Mouse (Mus musculus): ENCODE data around the gene Kcnh3. TPM values are rescaled to one million over a fixed set of nuclear protein-coding genes. Genes with fewer than 3 reads are reported as not detected.
A peak's percentile ranks its signal among the peaks of the same experiment; 100 is the strongest.
"Not testable (repeated sequence)": the region's sequence is repeated elsewhere in the genome, so short reads cannot be mapped to it uniquely, and the experiment has no call there.

Gene Kcnh3
- polyA plus RNA-seq, 1 experiment from 2014 or later, result 4.5 TPM

DNA sequence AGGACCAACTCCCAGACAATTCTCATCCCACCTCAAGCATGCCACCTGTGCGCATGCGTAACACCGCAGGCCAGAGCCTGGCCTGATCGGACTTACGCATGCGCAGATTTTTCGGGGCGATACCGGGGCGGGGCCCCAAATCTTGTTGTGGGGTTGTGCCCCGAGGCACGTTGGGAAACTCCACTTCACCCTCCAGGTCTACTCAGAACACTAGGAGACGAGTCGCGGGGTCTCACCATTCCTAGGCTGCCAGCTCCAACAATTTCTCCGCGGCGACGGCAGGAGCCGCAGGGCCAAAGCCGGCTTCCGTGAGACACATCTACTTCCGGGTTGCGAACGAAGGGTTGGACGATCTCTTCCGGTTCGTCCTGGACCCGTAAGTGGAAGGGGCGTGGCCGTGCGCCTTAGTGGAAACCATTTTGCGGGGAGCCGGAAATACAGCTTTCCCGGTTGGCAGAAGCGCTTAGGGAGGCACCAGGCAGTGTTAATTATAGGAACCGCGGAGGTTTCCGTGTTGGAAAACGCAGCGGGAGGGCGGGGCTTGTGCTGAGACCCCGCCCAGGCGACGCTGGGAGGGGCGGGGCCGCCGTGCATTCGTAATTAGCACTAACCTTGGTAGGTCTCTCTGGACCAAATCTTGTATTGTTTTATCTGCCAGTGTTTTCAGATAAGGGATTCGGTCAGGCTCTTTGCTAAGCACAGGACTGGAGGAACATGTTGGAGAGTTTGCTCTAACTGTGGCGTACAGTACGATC is 27.1 kb downstream of the Kcnh3 start, which contains the start of gene Mcrs1:
Gene Mcrs1, minus strand, starts transcription at position 336 of the 755 bp plus-strand sequence.
- WGBS, result under 1% methylated on average over 52 of the region's 52 CpGs
- peak within 1 kb of the TSS; percentile 93 for H3K27ac ChIP-seq (ENCODE audit: low read length)
- H3K36me3 ChIP-seq (ENCODE audit: control insufficient read depth, insufficient read depth), result peaks cover 6% of the 10 kb centered on the region; the same call in 1 of the 2 replicates
- H3K4me1 ChIP-seq (replicated peaks; ENCODE audit: control insufficient read depth, insufficient read depth, low read length), result peaks cover 16% of the 10 kb centered on the region
- no peaks in the 10 kb centered on the region for H3K27me3 ChIP-seq (replicated peaks; ENCODE audit: control insufficient read depth, insufficient read depth, low read length)
- peak within 1 kb of the TSS; percentile 72 for H3K4me3 ChIP-seq (replicated peaks; ENCODE audit: low read length)
- peak; percentile 95 for ATAC-seq
- H3K4me2 ChIP-seq (ENCODE audit: low read length), result peak within 1 kb of the TSS; percentile 78
- peak within 1 kb of the TSS; percentile 70 for H3K9ac ChIP-seq (replicated peaks; ENCODE audit: low read depth, low read length)
- H3K9me3 ChIP-seq (ENCODE audit: control insufficient read depth, low read length), result no peaks in the 10 kb centered on the region

DNA sequence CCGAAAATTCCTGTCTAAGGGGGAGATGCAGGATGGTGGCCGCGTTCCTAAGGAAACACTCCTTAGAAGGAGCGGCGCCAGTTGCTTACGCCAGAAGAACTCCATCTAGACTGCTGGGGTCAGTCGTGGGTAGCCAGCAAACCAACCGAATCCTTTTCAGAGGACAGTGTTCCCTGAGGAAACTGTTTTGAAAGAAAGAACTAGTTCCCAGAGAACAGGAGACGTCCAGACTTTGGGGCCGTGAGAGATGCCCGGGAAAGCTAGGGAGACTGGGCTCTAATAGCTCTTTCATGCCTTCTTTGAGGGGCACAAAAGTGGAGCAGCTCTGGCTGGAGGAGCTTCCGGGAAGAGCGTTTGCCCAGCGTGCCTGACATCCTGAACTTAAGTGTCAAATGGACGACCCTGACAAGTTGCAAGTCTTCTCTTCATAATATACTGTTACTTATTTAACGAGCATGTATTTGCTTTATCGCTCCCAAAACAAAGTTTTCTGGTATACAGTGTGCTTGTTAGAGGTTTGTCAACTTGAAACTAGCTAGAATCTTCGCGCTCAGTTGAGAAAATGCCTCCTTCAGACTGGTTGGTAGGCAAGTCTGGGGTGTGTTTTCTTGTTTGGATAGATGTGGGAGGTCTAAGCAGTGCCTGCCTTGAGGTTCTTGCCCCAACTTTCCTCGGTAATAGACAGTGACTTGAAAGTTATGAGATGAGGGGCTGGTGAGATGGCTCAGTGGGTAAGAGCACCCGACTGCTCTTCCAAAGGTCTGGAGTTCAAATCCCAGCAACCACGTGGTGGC is 27.9 kb downstream of the Kcnh3 start:
- H3K36me3 ChIP-seq (ENCODE audit: control insufficient read depth, insufficient read depth), result peaks cover under 1% of the 10 kb centered on the region; the same call in 1 of the 2 replicates
- H3K27ac ChIP-seq (ENCODE audit: low read length), result peak overlapping the region; percentile 93
- peaks cover 16% of the 10 kb centered on the region for H3K4me1 ChIP-seq (replicated peaks; ENCODE audit: control insufficient read depth, insufficient read depth, low read length)
- no peaks in the 10 kb centered on the region for H3K9me3 ChIP-seq (ENCODE audit: control insufficient read depth, low read length)
- peak; percentile 45 for ATAC-seq
- H3K4me2 ChIP-seq (ENCODE audit: low read length), result peak overlapping the region; percentile 78
- 5% methylated on average over 22 of the region's 22 CpGs for WGBS
- H3K4me3 ChIP-seq (replicated peaks; ENCODE audit: low read length), result peak overlapping the region; percentile 72
- H3K9ac ChIP-seq (replicated peaks; ENCODE audit: low read depth, low read length), result peak overlapping the region; percentile 70
- no peaks in the 10 kb centered on the region for H3K27me3 ChIP-seq (replicated peaks; ENCODE audit: control insufficient read depth, insufficient read depth, low read length)

DNA sequence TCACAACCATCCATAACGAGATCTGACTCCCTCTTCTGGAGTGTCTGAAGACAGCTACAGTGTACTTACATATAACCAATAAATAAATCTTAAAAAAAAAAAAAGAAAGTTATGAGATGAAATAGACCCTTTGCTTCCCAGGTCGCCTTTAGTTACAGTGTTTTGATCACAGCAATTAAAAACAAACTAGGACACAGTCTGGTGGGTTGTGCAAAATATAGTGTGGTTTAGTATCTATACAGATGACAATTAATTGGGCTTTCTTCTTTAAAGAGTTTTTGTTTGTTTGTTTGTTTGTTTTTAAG is 28.5 kb downstream of the Kcnh3 start:
- H3K4me2 ChIP-seq (ENCODE audit: low read length), result peak overlapping the region; percentile 78
- peaks cover 16% of the 10 kb centered on the region for H3K4me1 ChIP-seq (replicated peaks; ENCODE audit: control insufficient read depth, insufficient read depth, low read length)
- WGBS, result 59% methylated on average over 2 of the region's 2 CpGs
- not testable (repeated sequence) for H3K27me3 ChIP-seq (replicated peaks; ENCODE audit: control insufficient read depth, insufficient read depth, low read length); H3K9me3 ChIP-seq (ENCODE audit: control insufficient read depth, low read length); H3K27ac ChIP-seq (ENCODE audit: low read length); H3K4me3 ChIP-seq (replicated peaks; ENCODE audit: low read length); H3K9ac ChIP-seq (replicated peaks; ENCODE audit: low read depth, low read length); ATAC-seq; H3K36me3 ChIP-seq (ENCODE audit: control insufficient read depth, insufficient read depth)

DNA sequence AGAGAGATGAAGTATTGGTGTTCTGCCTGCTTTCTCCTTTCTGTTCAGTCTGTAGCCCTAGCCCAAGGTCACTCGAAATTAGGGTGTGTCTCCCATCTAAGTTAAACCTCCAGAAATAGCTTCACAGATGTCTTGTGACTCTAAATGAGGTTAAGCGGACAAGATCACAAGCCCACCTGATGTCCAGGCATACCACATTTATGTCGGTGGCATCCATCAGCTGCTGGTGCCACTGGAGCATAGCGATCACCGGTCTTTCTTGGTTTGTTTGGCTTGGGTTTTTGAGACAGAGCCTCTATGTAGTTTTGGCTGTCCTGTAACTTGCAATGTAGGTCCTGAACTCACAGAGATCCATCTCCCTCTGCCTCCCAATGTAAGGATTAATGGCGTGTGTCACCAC is 29.1 kb downstream of the Kcnh3 start:
- Histone ChIP-seq H3K36me3 (ENCODE audit: control insufficient read depth, insufficient read depth) (no peaks in the 10 kb centered on the region), H3K9ac (replicated peaks; ENCODE audit: low read depth, low read length) (no peak overlapping the region), H3K4me2 (ENCODE audit: low read length) (no peak overlapping the region), H3K4me3 (replicated peaks; ENCODE audit: low read length) (no peak overlapping the region), H3K4me1 (replicated peaks; ENCODE audit: control insufficient read depth, insufficient read depth, low read length) (peaks cover 16% of the 10 kb centered on the region), H3K9me3 (ENCODE audit: control insufficient read depth, low read length) (no peaks in the 10 kb centered on the region), H3K27me3 (replicated peaks; ENCODE audit: control insufficient read depth, insufficient read depth, low read length) (no peaks in the 10 kb centered on the region), H3K27ac (ENCODE audit: low read length) (no peak overlapping the region)
- 97% methylated on average over 6 of the region's 6 CpGs for WGBS
- ATAC-seq, result no peak

DNA sequence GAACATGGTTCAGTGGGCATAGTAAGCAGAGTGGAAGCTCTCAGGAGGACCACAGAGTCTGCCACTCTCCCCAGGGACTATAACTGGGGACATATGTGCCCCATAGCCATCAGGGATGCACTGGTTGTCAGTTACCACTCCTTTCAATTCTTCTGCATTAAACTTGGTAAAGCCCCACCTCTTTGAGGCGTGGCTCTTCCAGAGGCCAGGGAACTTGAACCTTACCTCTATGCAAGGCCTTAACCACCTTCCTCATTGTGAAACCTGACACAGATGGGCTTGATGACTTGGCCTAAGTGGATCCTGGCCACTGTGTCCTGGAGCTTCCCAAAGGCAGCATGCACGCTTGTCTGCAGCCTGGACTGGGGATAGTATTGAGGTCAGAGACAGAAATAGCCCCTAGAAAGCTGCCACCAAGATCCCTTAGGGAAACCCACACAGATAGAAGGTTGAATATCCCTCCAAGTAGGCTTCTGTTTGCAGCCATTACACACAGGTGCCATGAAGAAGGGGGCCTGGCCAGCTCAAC is 29.9 kb downstream of the Kcnh3 start:
- Histone ChIP-seq H3K27ac (ENCODE audit: low read length) (no peak overlapping the region), H3K9ac (replicated peaks; ENCODE audit: low read depth, low read length) (no peak overlapping the region), H3K4me3 (replicated peaks; ENCODE audit: low read length) (no peak overlapping the region), H3K9me3 (ENCODE audit: control insufficient read depth, low read length) (no peaks in the 10 kb centered on the region), H3K36me3 (ENCODE audit: control insufficient read depth, insufficient read depth) (no peaks in the 10 kb centered on the region), H3K27me3 (replicated peaks; ENCODE audit: control insufficient read depth, insufficient read depth, low read length) (no peaks in the 10 kb centered on the region), H3K4me2 (ENCODE audit: low read length) (no peak overlapping the region), H3K4me1 (replicated peaks; ENCODE audit: control insufficient read depth, insufficient read depth, low read length) (peaks cover 16% of the 10 kb centered on the region)
- ATAC-seq, result no peak
- WGBS, result 90% methylated on average over 2 of the region's 2 CpGs

DNA sequence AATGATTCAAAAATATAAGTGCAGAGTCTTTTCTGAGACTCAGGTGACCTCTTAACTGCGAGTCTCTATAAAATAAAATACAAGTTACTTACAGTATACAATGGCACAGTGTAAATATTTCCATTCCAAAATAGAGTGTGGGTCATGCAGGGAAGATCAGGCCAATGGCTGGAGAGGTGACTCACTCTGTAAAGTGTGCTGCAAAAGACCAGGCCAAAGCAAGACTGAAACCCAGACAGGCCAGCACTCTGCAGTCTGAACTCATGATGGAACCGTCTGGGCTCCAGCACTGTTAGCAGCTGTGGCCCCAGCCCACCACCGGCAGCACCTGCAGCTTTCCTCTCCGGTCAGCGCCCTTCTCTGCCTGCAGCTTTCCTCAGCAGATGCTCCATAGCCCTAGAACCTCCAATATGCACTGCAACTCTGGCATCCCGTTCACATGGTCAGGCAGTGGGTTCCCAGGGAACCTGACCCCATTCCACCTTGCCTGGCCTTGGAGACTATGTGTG is 30.6 kb downstream of the Kcnh3 start:
- H3K4me1 ChIP-seq (replicated peaks; ENCODE audit: control insufficient read depth, insufficient read depth, low read length), result peaks cover 16% of the 10 kb centered on the region
- no peak overlapping the region for H3K4me3 ChIP-seq (replicated peaks; ENCODE audit: low read length)
- H3K27me3 ChIP-seq (replicated peaks; ENCODE audit: control insufficient read depth, insufficient read depth, low read length), result no peaks in the 10 kb centered on the region
- ATAC-seq, result no peak
- no peak overlapping the region for H3K4me2 ChIP-seq (ENCODE audit: low read length)
- WGBS, result 88% methylated on average over 6 of the region's 6 CpGs
- no peaks in the 10 kb centered on the region for H3K9me3 ChIP-seq (ENCODE audit: control insufficient read depth, low read length)
- no peaks in the 10 kb centered on the region for H3K36me3 ChIP-seq (ENCODE audit: control insufficient read depth, insufficient read depth)
- H3K27ac ChIP-seq (ENCODE audit: low read length), result no peak overlapping the region
- no peak overlapping the region for H3K9ac ChIP-seq (replicated peaks; ENCODE audit: low read depth, low read length)

DNA sequence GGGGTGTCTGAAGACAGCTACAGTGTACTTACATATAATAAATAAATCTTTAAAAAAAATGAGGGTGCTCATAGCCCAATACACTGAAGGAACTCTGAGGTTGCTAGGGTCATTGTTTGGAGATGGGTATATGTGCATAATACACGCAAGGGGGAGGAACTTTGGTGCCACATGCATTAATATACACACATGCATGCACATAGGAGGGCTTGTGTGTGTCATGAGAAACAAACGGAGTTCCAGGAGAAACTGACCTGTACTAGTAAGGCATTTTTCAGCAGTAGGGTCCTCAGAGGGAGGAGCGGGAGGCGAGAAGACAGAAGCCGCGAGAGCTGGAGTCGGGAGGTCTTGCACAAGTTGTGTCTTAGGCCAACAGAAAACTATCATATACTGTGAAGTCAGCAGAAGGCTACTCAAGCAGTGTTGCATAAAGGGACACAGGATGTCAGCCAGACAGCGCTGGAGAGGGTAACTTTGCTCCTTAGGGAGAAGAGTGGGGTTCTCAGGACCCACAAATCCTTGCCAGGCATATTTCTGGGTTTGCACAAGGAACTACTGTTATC is 34.6 kb downstream of the Kcnh3 start:
- Histone ChIP-seq H3K9ac (replicated peaks; ENCODE audit: low read depth, low read length) (no peak overlapping the region), H3K36me3 (ENCODE audit: control insufficient read depth, insufficient read depth) (no peaks in the 10 kb centered on the region), H3K9me3 (ENCODE audit: control insufficient read depth, low read length) (no peaks in the 10 kb centered on the region), H3K27me3 (replicated peaks; ENCODE audit: control insufficient read depth, insufficient read depth, low read length) (no peaks in the 10 kb centered on the region), H3K4me2 (ENCODE audit: low read length) (peak overlapping the region; percentile 30), H3K4me3 (replicated peaks; ENCODE audit: low read length) (no peak overlapping the region), H3K27ac (ENCODE audit: low read length) (no peak overlapping the region), H3K4me1 (replicated peaks; ENCODE audit: control insufficient read depth, insufficient read depth, low read length) (no peaks in the 10 kb centered on the region)
- ATAC-seq, result no peak
- 67% methylated on average over 8 of the region's 8 CpGs for WGBS

DNA sequence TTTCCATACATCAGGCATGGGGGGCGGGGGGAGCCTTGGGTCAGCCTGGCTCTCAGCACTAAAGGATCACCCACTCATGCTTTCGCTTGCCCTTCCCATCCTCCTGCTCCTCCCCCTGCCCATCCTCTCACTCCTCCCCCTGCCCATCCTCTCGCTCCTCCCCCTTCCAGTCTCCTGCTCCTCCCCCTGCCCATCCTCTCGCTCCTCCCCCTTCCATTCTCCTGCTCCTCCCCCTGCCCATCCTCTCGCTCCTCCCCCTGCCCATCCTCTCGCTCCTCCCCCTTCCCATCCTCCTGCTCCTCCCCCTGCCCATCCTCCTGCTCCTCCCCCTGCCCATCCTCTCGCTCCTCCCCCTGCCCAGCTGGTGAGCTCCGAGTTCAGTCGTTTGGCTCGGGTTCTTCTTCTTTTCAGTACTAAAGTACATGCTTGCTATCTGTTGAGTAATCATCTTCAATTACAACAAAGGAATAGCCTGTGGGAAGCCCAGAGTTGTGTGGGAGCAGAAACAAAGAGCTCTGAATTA is 35.1 kb downstream of the Kcnh3 start:
- no peaks in the 10 kb centered on the region for H3K9me3 ChIP-seq (ENCODE audit: control insufficient read depth, low read length)
- H3K27ac ChIP-seq (ENCODE audit: low read length), result no peak overlapping the region
- 0 out of 2 replicates have a peak overlapping the region, but pooled peaks have one; percentile 13 for H3K4me3 ChIP-seq (replicated peaks; ENCODE audit: low read length)
- peak overlapping the region; percentile 43 for H3K4me2 ChIP-seq (ENCODE audit: low read length)
- peak; percentile 49; the same call in 1 of the 2 replicates for ATAC-seq
- H3K4me1 ChIP-seq (replicated peaks; ENCODE audit: control insufficient read depth, insufficient read depth, low read length), result no peaks in the 10 kb centered on the region
- no peaks in the 10 kb centered on the region for H3K27me3 ChIP-seq (replicated peaks; ENCODE audit: control insufficient read depth, insufficient read depth, low read length)
- H3K9ac ChIP-seq (replicated peaks; ENCODE audit: low read depth, low read length), result no peak overlapping the region
- no peaks in the 10 kb centered on the region for H3K36me3 ChIP-seq (ENCODE audit: control insufficient read depth, insufficient read depth)
- WGBS, result 0% methylated on average over 10 of the region's 10 CpGs

DNA sequence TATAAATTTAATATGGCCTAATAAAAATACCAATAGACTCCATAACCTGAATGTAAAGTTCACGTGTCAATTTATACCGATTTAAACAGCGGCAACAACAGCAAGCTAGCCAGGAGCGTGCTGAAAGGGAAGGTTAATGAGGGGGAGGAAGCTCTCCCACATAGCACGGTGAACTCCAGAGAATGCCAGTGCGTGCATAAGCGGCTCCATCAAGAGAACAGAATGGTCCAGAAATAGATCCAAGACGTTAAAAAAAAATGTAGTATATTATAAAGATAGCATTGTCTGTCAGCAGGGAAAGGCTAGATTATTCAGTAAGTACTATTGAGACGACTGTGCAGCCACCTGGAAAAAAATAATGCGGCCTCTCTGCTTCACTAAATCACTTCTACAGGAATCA is 38.0 kb downstream of the Kcnh3 start:
- no peaks in the 10 kb centered on the region for H3K36me3 ChIP-seq (ENCODE audit: control insufficient read depth, insufficient read depth)
- H3K4me3 ChIP-seq (replicated peaks; ENCODE audit: low read length), result no peak overlapping the region
- no peak overlapping the region for H3K27ac ChIP-seq (ENCODE audit: low read length)
- H3K9me3 ChIP-seq (ENCODE audit: control insufficient read depth, low read length), result no peaks in the 10 kb centered on the region
- H3K27me3 ChIP-seq (replicated peaks; ENCODE audit: control insufficient read depth, insufficient read depth, low read length), result no peaks in the 10 kb centered on the region
- no peak for ATAC-seq
- 24% methylated on average over 10 of the region's 10 CpGs for WGBS
- no peak overlapping the region for H3K9ac ChIP-seq (replicated peaks; ENCODE audit: low read depth, low read length)
- no peak overlapping the region for H3K4me2 ChIP-seq (ENCODE audit: low read length)
- no peaks in the 10 kb centered on the region for H3K4me1 ChIP-seq (replicated peaks; ENCODE audit: control insufficient read depth, insufficient read depth, low read length)

All from forebrain, embryonic 16.5 days (tissue).